Mouse (Mus musculus) ES-Bruce4 (cell line): ENCODE measurements around the gene Bsn.

Experiments used
- CTCF ChIP-seq: IDR thresholded peaks from one replicate; pipeline ENCODE4 v1.8.1; 2011; ENCODE audit warnings: low read depth, low read length
- EP300 ChIP-seq: IDR thresholded peaks from 2 replicates; pipeline ENCODE4 v1.6.1; 2011; ENCODE audit warnings: low read depth, low read length; ENCODE audit not compliant: insufficient read depth
- POLR2A ChIP-seq: IDR thresholded peaks from one replicate; pipeline ENCODE4 v1.8.1; 2011; ENCODE audit warnings: low read length; ENCODE audit not compliant: insufficient read depth

DNA sequence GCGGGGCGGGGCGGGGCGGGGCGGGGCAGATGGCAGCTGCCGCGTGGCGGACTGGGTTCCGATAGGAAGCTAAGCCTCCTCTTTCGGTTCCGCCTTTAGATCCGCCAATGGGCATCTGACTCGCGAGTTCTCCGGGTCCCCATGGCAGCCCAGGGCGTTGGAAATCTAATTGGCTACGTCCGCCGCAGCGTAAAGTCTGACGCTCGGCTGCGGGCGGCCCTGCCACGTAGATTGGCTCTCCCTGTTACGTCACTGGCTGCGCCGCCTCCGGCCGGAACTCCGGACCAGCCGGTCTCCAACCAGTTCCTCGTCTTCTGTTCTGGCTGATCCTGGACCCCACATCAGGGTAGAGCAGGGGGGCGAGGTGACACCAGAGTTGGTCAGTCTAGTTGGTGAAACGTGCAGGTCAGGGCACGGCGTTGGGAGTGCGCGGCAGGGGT, 141.1 kb downstream of the Bsn start, which contains the start of gene Gmppb:
- TF ChIP-seq CTCF (no peak), POLR2A (peak; percentile 26), EP300 (no peak)
